Mouse (Mus musculus): Measurements from ENCODE around the gene Ptprm.

- TF ChIP-seq EP300 (IDR thresholded peaks at IDR 0.05) (no peak), CTCF (IDR thresholded peaks at IDR 0.05) (no peak)
These were observed 282.8 kb downstream of the Ptprm start for GRCm38 (mm10) chr17:67071231-67072009.
